ENCODE assay signal across 28 mouse cellular contexts in the genomic region with DNA sequence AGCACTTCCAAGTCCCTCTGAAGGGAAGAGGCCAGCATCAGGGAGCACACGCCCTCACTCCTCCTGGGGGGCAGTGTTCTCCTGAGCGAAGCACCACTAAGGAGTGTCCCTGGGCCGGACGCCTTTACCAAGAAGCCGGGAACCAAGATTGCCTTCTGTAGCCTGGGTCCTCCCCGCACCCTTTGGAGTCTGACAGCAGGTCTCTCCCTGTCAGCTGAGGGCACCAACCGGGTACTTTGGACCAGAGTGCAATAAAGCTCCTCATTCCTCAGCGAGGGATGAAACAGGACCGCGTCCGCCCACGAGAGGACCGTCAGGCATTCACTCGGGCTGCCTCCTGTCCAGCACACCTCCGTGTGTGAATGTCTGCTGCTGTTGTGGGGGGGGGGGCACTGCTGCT. TPM values are rescaled to one million over a fixed set of nuclear protein-coding genes. Genes with fewer than 3 reads are reported as not detected.
DNase-seq lines count a peak whose midpoint lies in the region; ATAC-seq lines count a peak whose summit lies in the region.
"Had no signal": no experiment of that assay in that cellular context is flagged by ENCODE, and none has a peak within 500 bp of the region (broad histone marks: within the 10 kb centered on the region; RNA-seq: fewer than 3 reads in every experiment).

No protein-coding gene starts in this region.

- H3K36me3 ChIP-seq in megakaryocyte, embryonic 14.5 days (replicated peaks; ENCODE audit: low read length): peaks cover 3% of the 10 kb centered on the region
- peaks cover 11% of the 10 kb centered on the region for H3K36me3 ChIP-seq in liver, embryonic 12.5 days

- H3K9me3 ChIP-seq in megakaryocyte, embryonic 14.5 days: peaks cover 6% of the 10 kb centered on the region
- H3K9me3 ChIP-seq in liver, embryonic 12.5 days (replicated peaks): no peaks in the 10 kb centered on the region
- H3K9me3 ChIP-seq: forebrain, embryonic 13.5 days; limb, embryonic 13.5 days had no signal

- peak; percentile 82 for DNase-seq in heart, adult 11 months
- no peak for DNase-seq in heart, postnatal 25 days (ENCODE audit: low spot score)
- DNase-seq in kidney, postnatal 14 days: peak; percentile 50
- no peak for DNase-seq in thymus, postnatal 25 days
- DNase-seq: adrenal gland, adult 8-10 months; cerebellum, adult 8-10 months; cerebellum, postnatal 36 days; gastrocnemius, postnatal 10 days; heart, postnatal 14 days; liver, postnatal 0 days; lung, postnatal 4 days; right cerebral cortex, adult 18-20 months had no signal

- H3K27me3 ChIP-seq in megakaryocyte, embryonic 14.5 days (replicated peaks): peaks cover 80% of the 10 kb centered on the region
- 0 out of 2 replicates have a peak, but pooled peaks cover 7% of the 10 kb centered on the region for H3K27me3 ChIP-seq in liver, embryonic 12.5 days (replicated peaks)
- H3K27me3 ChIP-seq: CH12.LX; forebrain, embryonic 13.5 days; limb, embryonic 13.5 days had no signal

- no peak overlapping the region for H3K9ac ChIP-seq in liver, embryonic 12.5 days
- H3K9ac ChIP-seq: forebrain, embryonic 13.5 days; limb, embryonic 13.5 days; liver, postnatal 0 days had no signal

- peaks cover 67% of the 10 kb centered on the region for H3K4me1 ChIP-seq in megakaryocyte, embryonic 14.5 days
- H3K4me1 ChIP-seq in liver, embryonic 12.5 days: peaks cover 60% of the 10 kb centered on the region
- H3K4me1 ChIP-seq: forebrain, embryonic 13.5 days; limb, embryonic 13.5 days had no signal

- ATAC-seq in megakaryocyte, adult 5-6 weeks (ENCODE audit: poor library complexity, severe bottlenecking): no peak
- no peak for ATAC-seq in liver, embryonic 12.5 days
- ATAC-seq: forebrain, embryonic 13.5 days; hindbrain, embryonic 16.5 days; liver, postnatal 0 days; midbrain, embryonic 16.5 days had no signal

- no peak overlapping the region for H3K4me2 ChIP-seq in liver, embryonic 12.5 days
- H3K4me2 ChIP-seq: forebrain, embryonic 13.5 days; limb, embryonic 13.5 days had no signal

- intact Hi-C loops in heart, postnatal 25 days (cut with DNase I): no loop called here

- H3K27ac ChIP-seq in liver, embryonic 12.5 days: no peak overlapping the region
- H3K27ac ChIP-seq: forebrain, embryonic 13.5 days; limb, embryonic 13.5 days had no signal

- WGBS in liver, embryonic 12.5 days (ENCODE audit: insufficient replicate concordance): 85% methylated on average over 15 of the region's 15 CpGs

- peak overlapping the region; percentile 11 for H3K4me3 ChIP-seq in megakaryocyte, embryonic 14.5 days (replicated peaks)
- H3K4me3 ChIP-seq in liver, embryonic 12.5 days: no peak overlapping the region
- H3K4me3 ChIP-seq: forebrain, embryonic 13.5 days; limb, embryonic 13.5 days had no signal

RNA-seq across cellular contexts. Expression of a gene that starts 19.1 kb away (rescaled TPM):
- 1 to 10 TPM; 7.1 to 7.8 TPM for total RNA-seq in heart, postnatal 25 days (2021)
- 12.2 and 39.3 TPM in 2 replicates for polyA plus RNA-seq in megakaryocyte, embryonic 14.5 days (2012; ENCODE audit: insufficient read depth, low replicate concordance)
- total RNA-seq in megakaryocyte, adult 5-6 weeks (2015): 9.1 and 10.4 TPM in 2 replicates
- 3.5 and 3.7 TPM in 2 replicates for total RNA-seq in megakaryocyte, adult 5-6 weeks (2017)
- 20.4 and 21.3 TPM in 2 replicates for polyA plus RNA-seq in liver, embryonic 12.5 days (2016; fragmentation: Nextera tagmentation; extraction: Ambion mirVana)

RNA-seq across cellular contexts. Expression of a gene that starts 52.3 kb away (rescaled TPM):
- under 1 TPM; 0.17 to 0.18 TPM for total RNA-seq in heart, postnatal 25 days (2021)
- polyA plus RNA-seq in megakaryocyte, embryonic 14.5 days (2012; ENCODE audit: insufficient read depth, low replicate concordance): not detected in 2 replicates
- total RNA-seq in megakaryocyte, adult 5-6 weeks (2015): not detected in 2 replicates
- total RNA-seq in megakaryocyte, adult 5-6 weeks (2017): not detected in 2 replicates
- polyA plus RNA-seq in liver, embryonic 12.5 days (2016; fragmentation: Nextera tagmentation; extraction: Ambion mirVana): 0.36 and 0.49 TPM in 2 replicates
- total RNA-seq: adrenal gland, adult 8-10 months; CH12.LX; ES-E14; gastrocnemius, postnatal 10 days; heart, postnatal 14 days; neutrophil, adult 5-6 weeks had no signal
- polyA plus RNA-seq: forebrain, embryonic 13.5 days; heart, embryonic 14.5 days; liver, postnatal 0 days; neural tube, embryonic 11.5 days; spleen, adult 2 months had no signal

RNA-seq across cellular contexts. Expression of a gene that starts 60.0 kb away (rescaled TPM):
- not detected for total RNA-seq in heart, postnatal 25 days (2021)
- polyA plus RNA-seq in megakaryocyte, embryonic 14.5 days (2012; ENCODE audit: insufficient read depth, low replicate concordance): not detected in 2 replicates
- not detected in 2 replicates for total RNA-seq in megakaryocyte, adult 5-6 weeks (2015)
- not detected in 2 replicates for total RNA-seq in megakaryocyte, adult 5-6 weeks (2017)
- polyA plus RNA-seq in liver, embryonic 12.5 days (2016; fragmentation: Nextera tagmentation; extraction: Ambion mirVana): 5.0 and 7.3 TPM in 2 replicates
- total RNA-seq: adrenal gland, adult 8-10 months; CH12.LX; gastrocnemius, postnatal 10 days; neutrophil, adult 5-6 weeks had no signal
- polyA plus RNA-seq: embryonic facial prominence, embryonic 11.5 days; forebrain, embryonic 13.5 days; heart, embryonic 14.5 days; intestine, embryonic 14.5 days; limb, embryonic 13.5 days; urinary bladder, adult 2 months had no signal

RNA-seq across cellular contexts. Expression of a gene that starts 60.0 kb away (rescaled TPM):
- 10 to 100 TPM; 49.0 to 55.6 TPM for total RNA-seq in heart, postnatal 25 days (2021)
- polyA plus RNA-seq in megakaryocyte, embryonic 14.5 days (2012; ENCODE audit: insufficient read depth, low replicate concordance): 48.5 and 65.5 TPM in 2 replicates
- 44.2 and 45.2 TPM in 2 replicates for total RNA-seq in megakaryocyte, adult 5-6 weeks (2015)
- total RNA-seq in megakaryocyte, adult 5-6 weeks (2017): 33.8 and 36.5 TPM in 2 replicates
- 161 and 171 TPM in 2 replicates for polyA plus RNA-seq in liver, embryonic 12.5 days (2016; fragmentation: Nextera tagmentation; extraction: Ambion mirVana)

Comparison
In these comparisons a context has a peak if more than half of its experiments do, and no peak if none do; other contexts are left out.
1. DNase-seq: peak in heart, adult 11 months (single experiment) and kidney, postnatal 14 days (single experiment); none in heart, postnatal 25 days (single experiment) and thymus, postnatal 25 days (single experiment).